Mouse (Mus musculus) brain, adult 2 months (tissue): ENCODE results near the gene Limd1.

Source experiments
- DNase-seq: peaks from one replicate; pipeline ENCODE4 v3.0.0; 2011; ENCODE audit warnings: low read depth, low spot score

The Limd1 gene

DNA sequence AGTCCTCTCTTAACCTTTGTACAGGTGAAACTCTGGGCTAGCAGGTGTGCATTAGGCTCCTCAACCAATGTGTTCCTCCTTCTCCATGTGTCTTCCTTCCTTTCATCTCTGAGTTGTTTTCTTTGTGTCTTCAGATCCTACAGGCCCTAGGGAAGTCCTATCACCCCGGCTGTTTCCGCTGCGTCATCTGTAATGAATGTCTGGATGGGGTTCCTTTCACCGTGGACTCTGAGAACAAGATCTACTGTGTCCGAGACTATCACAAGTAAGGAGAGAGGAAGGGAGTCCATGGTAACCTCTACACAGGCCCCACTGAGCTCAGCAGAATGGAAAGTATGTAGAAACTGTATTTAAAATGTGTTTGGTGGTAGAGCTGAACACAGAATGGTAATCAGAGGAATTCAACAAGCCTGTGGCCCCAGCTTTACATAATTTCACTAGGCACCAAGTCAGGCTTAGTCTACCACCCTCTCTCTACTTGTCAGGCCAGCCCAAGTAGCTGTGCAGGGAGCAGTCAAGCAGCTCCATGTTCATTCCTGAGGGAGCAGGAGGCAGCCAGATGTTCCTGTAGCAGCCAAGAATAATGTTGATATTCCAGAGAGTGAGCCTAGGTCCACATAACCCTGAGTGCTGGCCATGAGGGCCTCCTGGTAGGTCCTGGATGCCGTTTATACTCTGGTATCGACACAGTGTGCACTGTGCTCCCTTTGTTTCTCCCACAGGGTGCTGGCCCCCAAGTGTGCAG, 38.3 kb downstream of the Limd1 start:
- no peak for DNase-seq

DNA sequence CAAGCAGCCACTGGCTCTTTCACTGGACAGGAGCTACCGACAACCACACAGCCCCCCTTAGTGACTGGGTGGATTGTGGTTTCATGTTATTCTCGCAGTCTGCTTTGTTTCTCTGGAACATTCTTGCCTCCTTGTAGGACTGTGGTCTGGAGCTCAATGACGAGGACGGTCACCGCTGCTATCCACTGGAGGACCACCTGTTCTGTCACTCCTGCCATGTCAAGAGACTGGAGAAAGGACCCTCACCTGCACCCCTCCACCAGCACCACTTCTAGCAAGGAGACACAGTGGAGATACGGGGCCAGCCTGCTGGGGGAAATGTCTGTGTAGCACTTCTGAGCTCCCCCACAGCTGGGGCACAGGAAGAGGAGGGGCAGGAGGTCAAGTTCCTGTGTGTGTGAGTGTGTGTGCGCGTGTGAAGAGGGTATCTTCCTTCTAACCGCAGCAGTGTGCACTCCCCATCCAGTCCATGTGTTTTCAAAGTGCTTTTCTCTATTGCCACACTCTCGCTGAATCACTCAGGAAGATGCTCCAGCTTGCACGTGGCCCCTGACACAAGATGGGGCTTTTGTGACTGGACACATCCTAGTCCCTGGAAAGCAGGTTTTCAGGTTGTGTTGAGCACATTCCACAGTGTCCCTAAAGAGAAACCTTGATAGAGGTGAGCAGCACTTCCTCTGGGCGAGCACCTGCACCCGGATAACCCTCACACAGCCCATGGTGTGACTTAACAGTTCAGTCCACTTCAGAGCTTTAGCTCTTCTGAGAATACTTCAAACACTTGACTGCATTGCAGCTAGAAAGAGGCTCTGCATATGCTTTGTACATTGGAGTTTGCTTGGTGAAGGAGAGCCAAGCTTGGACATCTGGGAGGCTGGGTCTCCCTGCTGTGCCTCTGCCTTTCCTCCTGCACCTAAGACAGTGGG, 40.7 kb downstream of the Limd1 start:
- DNase-seq: no peak

GRCm38 (mm10) chr9:123520735-123521134, 42.2 kb downstream of the Limd1 start:
- no peak for DNase-seq

GRCm38 (mm10) chr9:123523676-123524075, 45.2 kb downstream of the Limd1 start:
- no peak for DNase-seq

GRCm38 (mm10) chr9:123525095-123525494, 46.6 kb downstream of the Limd1 start:
- peak; percentile 89 for DNase-seq

DNA sequence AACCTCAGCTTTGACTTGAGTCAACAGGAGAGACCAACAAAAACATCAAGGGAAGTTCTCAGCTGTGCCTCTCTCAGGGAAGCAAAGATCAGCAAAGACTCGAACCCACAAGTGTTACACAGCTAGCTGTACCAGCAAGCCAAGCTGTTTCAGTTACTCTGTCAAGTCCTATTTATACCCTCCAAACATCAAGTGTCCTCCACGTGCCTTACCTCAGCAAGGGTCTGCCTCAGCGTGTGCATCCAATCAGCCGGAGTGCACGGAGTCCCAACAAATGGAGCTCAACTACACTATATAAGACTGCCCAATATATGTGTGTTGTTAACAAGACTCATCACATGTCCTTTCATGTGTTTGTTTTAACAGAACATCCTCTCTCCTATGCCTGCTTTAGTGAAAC, 48.0 kb downstream of the Limd1 start:
- no peak for DNase-seq

- DNase-seq: peak; percentile 46
Observed at GRCm38 (mm10) chr9:123528087-123528925, 49.8 kb downstream of the Limd1 start.

GRCm38 (mm10) chr9:123528926-123529295, 50.4 kb downstream of the Limd1 start:
- DNase-seq: peak; percentile 85

- DNase-seq: peak; percentile 100
Observed at GRCm38 (mm10) chr9:123529392-123530157, 51.1 kb downstream of the Limd1 start, which contains the start of gene Sacm1l. Gene Sacm1l, plus strand, starts transcription at chr9:123529759.

- peak; percentile 29 for DNase-seq
Observed at GRCm38 (mm10) chr9:123530158-123530475, 51.6 kb downstream of the Limd1 start.

GRCm38 (mm10) chr9:123530566-123531130, 52.1 kb downstream of the Limd1 start:
- DNase-seq: no peak

GRCm38 (mm10) chr9:123531234-123531633, 52.7 kb downstream of the Limd1 start:
- DNase-seq: no peak

DNA sequence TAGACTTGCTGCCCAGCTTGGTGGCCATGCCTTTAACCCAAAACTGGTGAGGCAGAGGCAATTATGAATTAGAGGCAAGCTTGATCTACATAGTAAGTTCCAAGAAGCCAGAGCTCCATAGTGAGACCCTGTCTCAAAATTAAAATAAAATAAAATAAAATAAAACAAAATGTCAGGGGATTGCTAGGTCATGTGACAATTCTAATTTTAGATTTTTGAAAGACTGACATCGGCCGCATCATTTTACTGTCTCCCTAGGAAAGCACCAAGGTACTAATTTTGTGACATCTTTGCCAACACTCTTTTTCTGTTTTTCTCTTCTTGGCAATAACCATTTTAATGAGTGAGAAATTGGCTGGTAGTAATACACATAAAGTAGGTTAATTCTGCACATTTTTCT, 58.1 kb downstream of the Limd1 start:
- DNase-seq: no peak

DNA sequence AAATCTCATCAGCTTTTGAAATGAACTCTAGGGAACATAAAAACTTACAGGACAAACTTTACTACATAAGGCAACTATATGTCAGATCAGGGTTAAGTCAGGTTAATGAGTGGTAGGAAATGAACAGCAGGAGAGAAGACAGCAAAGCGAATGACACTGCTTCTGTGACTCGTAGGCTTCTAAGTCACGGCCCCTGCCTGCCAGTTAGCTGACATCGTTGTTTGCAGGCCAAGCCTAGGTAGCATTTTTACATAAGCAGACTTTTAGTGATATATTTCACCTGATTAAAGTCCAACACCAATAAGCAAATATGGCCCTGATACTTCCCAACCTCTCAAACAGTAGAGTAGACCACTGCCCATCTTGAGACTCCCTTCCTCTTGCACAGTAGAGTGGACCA, 59.7 kb downstream of the Limd1 start:
- DNase-seq: no peak

GRCm38 (mm10) chr9:123539093-123539492, 60.6 kb downstream of the Limd1 start:
- DNase-seq: no peak

- DNase-seq: no peak
Observed at GRCm38 (mm10) chr9:123539823-123540222, 61.3 kb downstream of the Limd1 start.

- DNase-seq: peak; percentile 48
Observed at GRCm38 (mm10) chr9:123554599-123554998, 76.1 kb downstream of the Limd1 start.
